Mouse (Mus musculus): ENCODE measurements around the gene G3bp1.

DNA sequence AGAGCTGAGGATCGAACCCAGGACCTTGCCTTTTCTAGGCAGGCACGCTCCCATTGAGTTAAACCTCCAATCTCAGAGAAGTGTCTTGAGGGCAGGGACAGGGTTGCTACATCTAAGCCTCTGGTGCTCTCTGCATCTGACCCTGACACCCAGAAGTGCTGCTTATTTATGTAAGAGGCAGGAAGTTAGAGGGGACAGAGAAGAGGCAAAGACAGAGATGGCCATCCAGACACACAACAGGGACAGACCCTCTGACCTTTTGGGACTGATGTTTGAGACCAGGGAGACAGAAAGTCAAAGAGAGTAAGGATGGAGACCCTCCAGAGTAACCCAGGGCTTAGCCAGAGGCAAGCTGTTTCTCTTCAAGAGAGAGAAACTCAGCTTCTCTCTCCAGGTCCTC lies 39.5 kb upstream of the G3bp1 start:
- TF ChIP-seq EP300 (IDR thresholded peaks at IDR 0.05; ENCODE audit: low read depth) (no peak), CTCF (IDR thresholded peaks at IDR 0.05; ENCODE audit: low read depth) (no peak)
